Mouse (Mus musculus) c-Kit-positive CD71-positive TER-119-negative erythroid progenitor cells, embryonic 14.5 days (primary cell): Measurements from ENCODE around the gene Vipr1.
"Not testable (repeated sequence)": the region's sequence is repeated elsewhere in the genome, so short reads cannot be mapped to it uniquely, and the experiment has no call there.

Experiments
- DNase-seq: peaks from one replicate; pipeline ENCODE4 v3.0.0-alpha.2; 2013; ENCODE audit warnings: low read depth

Gene Vipr1

DNA sequence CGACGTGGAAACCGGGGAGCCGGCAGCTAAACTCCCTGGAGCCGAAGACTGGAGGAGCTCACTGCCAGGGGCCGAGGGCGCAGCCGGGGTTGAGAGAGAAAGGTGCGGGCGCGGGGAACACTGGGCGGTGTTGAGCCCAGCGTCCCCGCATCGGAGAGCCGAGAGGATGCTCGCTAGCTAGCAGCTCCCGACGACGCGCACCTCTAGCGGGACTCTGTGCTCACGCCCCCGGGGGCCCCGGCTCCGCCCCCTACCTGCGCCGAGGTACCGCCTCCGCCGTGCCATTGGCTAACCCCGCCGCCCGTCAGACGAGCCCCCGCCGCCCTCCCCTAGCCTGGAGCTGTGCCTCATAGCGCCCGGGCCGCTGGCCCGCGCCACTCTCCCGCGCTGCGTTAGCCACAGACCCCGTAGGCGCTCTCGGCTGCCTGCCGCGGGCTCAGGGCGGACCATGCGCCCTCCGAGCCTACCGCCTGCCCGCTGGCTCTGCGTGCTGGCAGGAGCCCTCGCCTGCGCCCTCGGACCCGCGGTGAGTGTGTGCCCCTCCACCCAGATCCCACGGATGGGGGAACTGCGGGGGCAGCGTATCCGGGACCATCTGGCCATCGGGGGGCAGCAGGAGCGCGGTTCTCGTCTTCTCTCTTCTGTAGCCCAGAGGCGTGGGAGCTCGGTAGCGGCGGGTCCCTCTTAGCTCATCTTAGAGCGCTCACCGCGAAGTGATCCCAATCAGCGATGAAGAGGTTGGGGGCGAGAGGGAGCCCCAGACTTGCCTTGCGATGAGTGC lies at the start of gene Vipr1:
Gene Vipr1, plus strand, starts transcription at position 316 of the 781 bp plus-strand sequence.
- peak; percentile 11 for DNase-seq

GRCm38 (mm10) chr9:121592948-121593550 lies 49.5 kb upstream of the Vipr1 start:
- no peak for DNase-seq

GRCm38 (mm10) chr9:121593768-121594167 lies 48.7 kb upstream of the Vipr1 start:
- DNase-seq, result not testable (repeated sequence)

DNA sequence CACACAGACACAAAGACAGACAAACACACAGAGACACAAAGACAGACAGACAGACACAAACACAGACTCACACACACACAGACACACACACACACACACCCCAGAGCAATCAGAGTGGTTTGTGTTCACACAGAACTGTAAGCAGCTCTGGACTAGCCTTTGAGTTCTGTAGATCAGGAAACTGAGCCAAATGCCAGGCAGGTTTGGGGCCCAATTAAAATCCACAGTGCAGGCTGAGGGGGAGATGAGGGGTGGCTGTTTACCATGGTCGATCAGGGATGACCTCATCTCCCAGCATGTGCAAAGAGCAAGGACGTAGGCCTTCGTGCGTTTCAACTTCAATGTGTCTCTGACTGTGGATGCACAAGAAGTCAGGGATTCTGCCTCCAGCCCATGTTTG lies 47.7 kb upstream of the Vipr1 start:
- DNase-seq, result no peak

GRCm38 (mm10) chr9:121598106-121598505 lies 44.4 kb upstream of the Vipr1 start:
- no peak for DNase-seq

- no peak for DNase-seq
These were observed 43.0 kb upstream of the Vipr1 start for GRCm38 (mm10) chr9:121599551-121599950.

- no peak for DNase-seq
These were observed 42.2 kb upstream of the Vipr1 start for GRCm38 (mm10) chr9:121600201-121600860.

- DNase-seq, result no peak
These were observed 41.6 kb upstream of the Vipr1 start for GRCm38 (mm10) chr9:121600861-121601427.

- DNase-seq, result no peak
These were observed 40.1 kb upstream of the Vipr1 start for GRCm38 (mm10) chr9:121602381-121602780.

- peak; percentile 14 for DNase-seq
These were observed 36.9 kb upstream of the Vipr1 start for GRCm38 (mm10) chr9:121605414-121606278.

- DNase-seq, result no peak
These were observed 35.9 kb upstream of the Vipr1 start for GRCm38 (mm10) chr9:121606498-121607096.

- DNase-seq, result no peak
These were observed 33.1 kb upstream of the Vipr1 start for GRCm38 (mm10) chr9:121609381-121609780.

DNA sequence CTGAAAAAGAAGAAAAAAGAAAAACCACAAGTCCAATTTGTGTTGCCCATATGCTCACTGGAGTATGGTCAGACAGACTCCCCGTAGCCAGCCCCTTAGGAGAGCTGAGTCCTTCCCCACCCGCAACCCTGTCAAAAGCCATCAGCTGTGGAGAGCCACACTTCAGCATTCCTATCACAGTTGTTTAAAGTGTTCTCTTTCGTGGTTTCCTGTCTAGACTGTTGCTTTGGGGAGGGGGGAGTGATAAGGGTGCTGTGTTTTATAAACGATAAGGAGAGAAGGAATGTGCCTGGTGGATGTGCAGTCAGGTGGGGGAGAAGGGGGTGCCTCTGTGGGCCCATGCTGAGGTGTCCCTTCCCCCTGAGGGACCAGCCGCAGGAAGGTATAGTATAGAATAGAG lies 29.3 kb upstream of the Vipr1 start:
- DNase-seq, result no peak

- no peak for DNase-seq
These were observed 28.2 kb upstream of the Vipr1 start for GRCm38 (mm10) chr9:121614241-121614757.

DNA sequence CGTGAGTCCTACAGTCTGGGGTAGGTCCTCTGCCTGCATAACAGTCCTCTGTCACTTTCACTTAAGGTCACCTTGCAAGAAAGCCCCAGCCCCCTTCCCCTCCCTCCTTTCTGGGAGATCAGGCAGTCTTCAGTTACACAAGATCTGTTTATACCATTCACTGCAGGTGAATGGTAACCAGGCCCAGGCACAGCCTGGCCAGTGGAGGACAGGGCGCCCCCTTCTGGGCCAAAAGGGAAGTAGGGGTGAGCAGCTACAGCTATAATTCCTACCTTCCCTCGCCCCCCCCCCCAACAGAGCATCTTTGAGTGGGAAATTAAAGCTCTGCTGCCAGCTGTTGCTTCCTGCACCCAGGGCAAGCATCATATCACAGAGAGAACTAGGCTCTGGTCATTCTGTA lies 26.0 kb upstream of the Vipr1 start:
- DNase-seq, result peak; percentile 5

- DNase-seq, result no peak
These were observed 23.1 kb upstream of the Vipr1 start for GRCm38 (mm10) chr9:121619441-121619840.

DNA sequence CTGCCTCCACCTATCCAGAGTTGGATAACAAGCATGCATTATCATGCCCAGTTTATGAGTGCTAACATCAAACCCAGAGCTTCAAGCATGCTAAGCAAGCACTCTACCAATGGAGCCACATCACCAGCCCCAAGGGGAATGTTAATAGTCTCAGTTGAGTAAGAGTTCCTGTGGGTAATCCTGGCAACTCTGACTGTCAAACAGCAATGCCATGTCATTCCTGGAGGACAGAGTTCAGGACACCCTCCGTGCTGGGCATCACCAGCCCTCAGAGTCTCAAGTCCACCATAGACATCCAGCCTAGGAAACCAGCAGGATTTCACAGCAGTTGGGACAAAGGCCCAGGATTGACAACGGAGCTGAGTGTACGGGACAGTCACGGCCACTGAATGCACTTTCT lies 19.3 kb upstream of the Vipr1 start:
- no peak for DNase-seq

DNA sequence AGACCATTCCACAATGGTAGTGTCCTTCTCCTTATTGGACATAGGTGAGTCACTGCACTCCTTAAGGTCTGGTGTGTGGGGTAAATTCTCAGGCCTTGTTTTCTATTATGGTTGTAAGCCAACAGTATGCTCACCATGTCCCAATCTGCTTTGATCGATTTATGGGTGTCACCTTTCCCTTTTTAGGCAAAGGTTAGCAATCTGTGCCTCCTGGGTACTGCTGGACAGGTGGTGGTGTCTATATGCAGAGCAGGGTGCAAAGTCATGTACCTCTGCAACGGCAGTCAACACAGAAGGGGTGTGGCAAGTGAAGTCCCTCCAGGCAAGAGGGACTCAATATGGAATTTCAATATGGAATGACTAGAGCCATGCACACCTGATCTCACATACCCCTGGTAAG lies 17.6 kb upstream of the Vipr1 start:
- DNase-seq, result no peak

- no peak for DNase-seq
These were observed 11.9 kb upstream of the Vipr1 start for GRCm38 (mm10) chr9:121630627-121631026.

GRCm38 (mm10) chr9:121631946-121632345 lies 10.6 kb upstream of the Vipr1 start:
- no peak for DNase-seq

- DNase-seq, result no peak
These were observed 9.6 kb upstream of the Vipr1 start for GRCm38 (mm10) chr9:121632891-121633290.
